Mouse (Mus musculus): ENCODE measurements around the gene Gm37240. TPM values are rescaled to one million over a fixed set of nuclear protein-coding genes. Genes with fewer than 3 reads are reported as not detected.
"Not testable (repeated sequence)": the region's sequence is repeated elsewhere in the genome, so short reads cannot be mapped to it uniquely, and the experiment has no call there.

Gene Gm37240
- total RNA-seq, 2 experiments from 2014 or later, result 0.92 to 1.4 TPM

GRCm38 (mm10) chr3:84686294-84686672, 1201.0 kb downstream of the Gm37240 start:
- no peak for DNase-seq (ENCODE audit: extremely low spot score in 1 of 2, low spot score in 1 of 2)

- DNase-seq (ENCODE audit: extremely low spot score in 1 of 2, low spot score in 1 of 2), result no peak
Measured at GRCm38 (mm10) chr3:84685662-84686293, 1201.5 kb downstream of the Gm37240 start.

GRCm38 (mm10) chr3:84683788-84684187, 1203.5 kb downstream of the Gm37240 start:
- no peak for DNase-seq (ENCODE audit: extremely low spot score in 1 of 2, low spot score in 1 of 2)

GRCm38 (mm10) chr3:84681699-84682098, 1205.6 kb downstream of the Gm37240 start:
- DNase-seq (ENCODE audit: extremely low spot score in 1 of 2, low spot score in 1 of 2), result no peak

- no peak for DNase-seq (ENCODE audit: extremely low spot score in 1 of 2, low spot score in 1 of 2)
Measured at GRCm38 (mm10) chr3:84680062-84680461, 1207.3 kb downstream of the Gm37240 start.

GRCm38 (mm10) chr3:84679542-84679941, 1207.8 kb downstream of the Gm37240 start:
- no peak for DNase-seq (ENCODE audit: extremely low spot score in 1 of 2, low spot score in 1 of 2)

- DNase-seq (ENCODE audit: extremely low spot score in 1 of 2, low spot score in 1 of 2), result no peak
Measured at GRCm38 (mm10) chr3:84678891-84679290, 1208.4 kb downstream of the Gm37240 start.

GRCm38 (mm10) chr3:84675710-84676109, 1211.6 kb downstream of the Gm37240 start:
- DNase-seq (ENCODE audit: extremely low spot score in 1 of 2, low spot score in 1 of 2), result no peak

- DNase-seq (ENCODE audit: extremely low spot score in 1 of 2, low spot score in 1 of 2), result no peak
Measured at GRCm38 (mm10) chr3:84673552-84673951, 1213.8 kb downstream of the Gm37240 start.

GRCm38 (mm10) chr3:84672136-84672535, 1215.2 kb downstream of the Gm37240 start:
- no peak for DNase-seq (ENCODE audit: extremely low spot score in 1 of 2, low spot score in 1 of 2)

- no peak for DNase-seq (ENCODE audit: extremely low spot score in 1 of 2, low spot score in 1 of 2)
Measured at GRCm38 (mm10) chr3:84668957-84669356, 1218.4 kb downstream of the Gm37240 start.

GRCm38 (mm10) chr3:84665255-84666073, 1221.9 kb downstream of the Gm37240 start:
- no peak for DNase-seq (ENCODE audit: extremely low spot score in 1 of 2, low spot score in 1 of 2)

- DNase-seq (ENCODE audit: extremely low spot score in 1 of 2, low spot score in 1 of 2), result no peak
Measured at GRCm38 (mm10) chr3:84664686-84665085, 1222.6 kb downstream of the Gm37240 start.

- no peak for DNase-seq (ENCODE audit: extremely low spot score in 1 of 2, low spot score in 1 of 2)
Measured at GRCm38 (mm10) chr3:84663858-84664257, 1223.5 kb downstream of the Gm37240 start.

- DNase-seq (ENCODE audit: extremely low spot score in 1 of 2, low spot score in 1 of 2), result no peak
Measured at GRCm38 (mm10) chr3:84663079-84663478, 1224.2 kb downstream of the Gm37240 start.

- no peak for DNase-seq (ENCODE audit: extremely low spot score in 1 of 2, low spot score in 1 of 2)
Measured at GRCm38 (mm10) chr3:84660380-84660779, 1226.9 kb downstream of the Gm37240 start.

- no peak for DNase-seq (ENCODE audit: extremely low spot score in 1 of 2, low spot score in 1 of 2)
Measured at GRCm38 (mm10) chr3:84658872-84659271, 1228.4 kb downstream of the Gm37240 start.

GRCm38 (mm10) chr3:84658017-84658416, 1229.3 kb downstream of the Gm37240 start:
- DNase-seq (ENCODE audit: extremely low spot score in 1 of 2, low spot score in 1 of 2), result no peak

- no peak for DNase-seq (ENCODE audit: extremely low spot score in 1 of 2, low spot score in 1 of 2)
Measured at GRCm38 (mm10) chr3:84657240-84657639, 1230.1 kb downstream of the Gm37240 start.

GRCm38 (mm10) chr3:84655785-84656150, 1231.5 kb downstream of the Gm37240 start:
- DNase-seq (ENCODE audit: extremely low spot score in 1 of 2, low spot score in 1 of 2), result not testable (repeated sequence)

- DNase-seq (ENCODE audit: extremely low spot score in 1 of 2, low spot score in 1 of 2), result no peak
Measured at GRCm38 (mm10) chr3:84654900-84655784, 1232.2 kb downstream of the Gm37240 start.
